9 mouse cellular contexts compared by ENCODE assay signal in genomic region chr19:21651664-21652063, GRCm38 (mm10). TPM values are rescaled to one million over a fixed set of nuclear protein-coding genes. Genes with fewer than 3 reads are reported as not detected.
DNase-seq lines count a peak whose midpoint lies in the region; ATAC-seq and TF ChIP-seq lines count a peak whose summit lies in the region.
"Had no signal": no experiment of that assay in that cellular context is flagged by ENCODE, and none has a peak within 500 bp of the region (broad histone marks: within the 10 kb centered on the region; RNA-seq: fewer than 3 reads in every experiment).

No protein-coding gene starts in this region.

- peak overlapping the region; percentile 98; the same call in 1 of the 2 replicates for H3K27ac ChIP-seq in embryonic facial prominence, embryonic 14.5 days (replicated peaks; ENCODE audit: low read depth, low read length)
- H3K27ac ChIP-seq in intestine, embryonic 15.5 days: peak overlapping the region; percentile 98

- no peaks in the 10 kb centered on the region for H3K9me3 ChIP-seq in embryonic facial prominence, embryonic 14.5 days (ENCODE audit: control insufficient read depth, low read length)
- no peaks in the 10 kb centered on the region for H3K9me3 ChIP-seq in intestine, embryonic 15.5 days

- H3K27me3 ChIP-seq in embryonic facial prominence, embryonic 14.5 days (replicated peaks; ENCODE audit: control insufficient read depth, insufficient read depth, low read length): no peaks in the 10 kb centered on the region
- H3K27me3 ChIP-seq in intestine, embryonic 15.5 days (replicated peaks): no peaks in the 10 kb centered on the region
- no peaks in the 10 kb centered on the region for H3K27me3 ChIP-seq in myocyte (ENCODE audit: control insufficient read depth, insufficient read depth, insufficient read length)

- 27% methylated on average over 6 of the region's 6 CpGs for WGBS in lung, adult 2 months
- 26% methylated on average over 6 of the region's 6 CpGs for whole genome bisulfite sequencing in embryonic facial prominence, embryonic 14.5 days
- WGBS in intestine, embryonic 15.5 days: 32% methylated on average over 6 of the region's 6 CpGs

- H3K4me3 ChIP-seq in lung, adult 2 months (replicated peaks; ENCODE audit: extremely low read depth, low read depth, low read length): peak overlapping the region; percentile 63
- peak overlapping the region; percentile 88 for H3K4me3 ChIP-seq in embryonic facial prominence, embryonic 14.5 days (ENCODE audit: low read depth, low read length)
- H3K4me3 ChIP-seq in intestine, embryonic 15.5 days (replicated peaks): peak overlapping the region; percentile 94
- peak overlapping the region; percentile 62 for H3K4me3 ChIP-seq in myocyte

- DNase-seq in lung, adult 2 months: no peak
- no peak for DNase-seq in lung, postnatal 14 days
- DNase-seq in embryonic facial prominence, embryonic 14.5 days (ENCODE audit: low spot score): no peak
- DNase-seq in cerebellum, postnatal 10 days: no peak
- DNase-seq in gastrocnemius, adult 18-20 months (ENCODE audit: low spot score): no peak
- DNase-seq in B cell, adult 2 months: no peak
- DNase-seq: kidney, adult 9 months had no signal

- H3K79me2 ChIP-seq in myocyte (ENCODE audit: control insufficient read depth, insufficient read depth): peaks cover 83% of the 10 kb centered on the region

- ATAC-seq in embryonic facial prominence, embryonic 14.5 days (ENCODE audit: low read depth): no peak
- no peak for ATAC-seq in intestine, embryonic 15.5 days

- peaks cover 7% of the 10 kb centered on the region for H3K4me1 ChIP-seq in lung, adult 2 months (ENCODE audit: control insufficient read depth, insufficient read depth, low read length)
- peaks cover 22% of the 10 kb centered on the region for H3K4me1 ChIP-seq in embryonic facial prominence, embryonic 14.5 days (ENCODE audit: control insufficient read depth, insufficient read depth, low read length)
- peaks cover 11% of the 10 kb centered on the region; the same call in 1 of the 2 replicates for H3K4me1 ChIP-seq in intestine, embryonic 15.5 days (replicated peaks)

- TF ChIP-seq CTCF in lung, adult 2 months (IDR thresholded peaks at IDR 0.05; ENCODE audit: insufficient read depth, low read length): no peak

- TF ChIP-seq POLR2A in lung, adult 2 months (IDR thresholded peaks at IDR 0.05; ENCODE audit: borderline replicate concordance, extremely low read depth, low read depth, low read length): no peak
- no peak for TF ChIP-seq POLR2A in myocyte (IDR thresholded peaks at IDR 0.05; ENCODE audit: insufficient read length, low read depth)

- H3K36me3 ChIP-seq in embryonic facial prominence, embryonic 14.5 days (ENCODE audit: control insufficient read depth, insufficient read depth, low read length): 0 out of 2 replicates have a peak, but pooled peaks cover 4% of the 10 kb centered on the region
- H3K36me3 ChIP-seq in intestine, embryonic 15.5 days: no peaks in the 10 kb centered on the region
- H3K36me3 ChIP-seq in myocyte (ENCODE audit: control insufficient read depth, insufficient read depth): no peaks in the 10 kb centered on the region

- H3K4me2 ChIP-seq in embryonic facial prominence, embryonic 14.5 days (ENCODE audit: low read depth, low read length): peak overlapping the region; percentile 75
- peak overlapping the region; percentile 68 for H3K4me2 ChIP-seq in intestine, embryonic 15.5 days (replicated peaks)
- H3K4me2 ChIP-seq in myocyte (ENCODE audit: low read depth): peak overlapping the region; percentile 86

- H3ac ChIP-seq in myocyte (ENCODE audit: control insufficient read depth, insufficient read length): peak overlapping the region; percentile 86

- H3K9ac ChIP-seq in embryonic facial prominence, embryonic 14.5 days (ENCODE audit: low read depth, low read length): peak overlapping the region; percentile 95
- peak overlapping the region; percentile 88; the same call in 1 of the 2 replicates for H3K9ac ChIP-seq in intestine, embryonic 15.5 days

TF ChIP-seq in myocyte, 11 proteins besides CTCF, POLR2A, EP300 and RAD21:
- no peak for TF ChIP-seq MYOG (IDR thresholded peaks at IDR 0.05; ENCODE audit: control insufficient read depth in 1 of 3, insufficient read depth in 1 of 3, insufficient read length in 2 of 3, low read depth in 2 of 3)
- TF ChIP-seq E2F4 (IDR thresholded peaks at IDR 0.05; ENCODE audit: insufficient read depth): no peak
- no peak for TF ChIP-seq MAX (IDR thresholded peaks at IDR 0.05; ENCODE audit: low read depth)

RNA-seq across cellular contexts. Expression of gene 1110059E24Rik, which starts 1.1 kb away (rescaled TPM):
- polyA plus RNA-seq in lung, adult 2 months (2012; rRNA removed): 3.5 and 6.1 TPM in 2 replicates
- polyA plus RNA-seq in embryonic facial prominence, embryonic 14.5 days (2014; fragmentation: Nextera tagmentation; extraction: Ambion mirVana): 49.9 and 55.4 TPM in 2 replicates
- 62.9 and 63.8 TPM in 2 replicates for polyA plus RNA-seq in intestine, embryonic 15.5 days (2015; fragmentation: Nextera tagmentation; extraction: Ambion mirVana)
- 12.0 TPM for polyA plus RNA-seq in myocyte (2012; fragmentation: generic; extraction: Trizol)
- total RNA-seq in gastrocnemius, adult 18-20 months (2021): 1 to 10 TPM; 7.8 to 8.1 TPM

RNA-seq across cellular contexts. Expression of gene Abhd17b, which starts 1.3 kb away (rescaled TPM):
- polyA plus RNA-seq in lung, adult 2 months (2012; rRNA removed): 11.9 and 12.6 TPM in 2 replicates
- 39.3 and 39.8 TPM in 2 replicates for polyA plus RNA-seq in embryonic facial prominence, embryonic 14.5 days (2014; fragmentation: Nextera tagmentation; extraction: Ambion mirVana)
- 26.3 and 26.5 TPM in 2 replicates for polyA plus RNA-seq in intestine, embryonic 15.5 days (2015; fragmentation: Nextera tagmentation; extraction: Ambion mirVana)
- polyA plus RNA-seq in myocyte (2012; fragmentation: generic; extraction: Trizol): 11.2 TPM
- 10 to 100 TPM; 15.7 to 17.1 TPM for total RNA-seq in gastrocnemius, adult 18-20 months (2021)
